Mouse (Mus musculus): ENCODE measurements around the gene Nfic.
A peak's percentile ranks its signal among the peaks of the same experiment; 100 is the strongest.

Nfic gene

DNA sequence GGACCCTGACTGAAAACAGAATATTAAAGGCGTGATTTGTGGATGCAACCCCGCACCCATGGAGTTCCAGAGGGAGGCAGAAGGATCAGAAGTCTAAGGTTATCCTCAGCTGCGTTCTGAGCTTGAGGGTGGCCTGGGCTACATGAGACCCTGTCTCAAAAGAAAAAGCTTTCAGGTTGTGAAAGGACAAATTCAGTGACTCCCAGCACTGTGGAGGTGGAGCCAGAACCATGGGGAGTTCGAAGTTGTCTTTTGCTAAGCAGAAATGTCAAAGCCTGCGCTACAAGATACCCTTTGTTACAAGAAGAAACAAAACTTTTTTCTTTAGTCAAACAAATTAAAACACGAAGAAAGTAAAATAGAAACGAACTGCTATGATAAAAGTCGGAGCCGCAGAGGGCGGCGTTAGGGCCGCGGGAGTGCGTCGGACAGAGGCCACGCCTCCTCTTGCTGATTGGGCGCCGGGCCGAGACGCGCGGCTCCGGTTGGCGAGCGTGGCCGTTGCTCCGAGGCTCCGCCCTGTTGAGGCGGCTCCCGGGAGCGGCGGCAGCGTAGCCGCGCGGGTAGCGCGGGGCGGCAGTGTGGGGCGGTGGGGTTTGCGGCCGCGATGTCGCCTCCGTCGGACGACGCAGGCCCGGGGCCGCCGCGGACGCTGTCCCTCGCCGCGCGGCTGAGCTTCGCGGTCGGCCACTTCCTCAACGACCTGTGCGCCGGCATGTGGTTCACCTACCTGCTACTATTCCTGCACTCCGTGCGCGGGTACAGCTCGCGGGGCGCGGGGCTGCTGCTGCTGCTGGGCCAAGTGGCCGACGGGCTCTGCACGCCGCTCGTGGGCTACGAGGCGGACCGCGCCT is 98.2 kb downstream of the Nfic start, which contains the start of gene Mfsd12:
Gene Mfsd12 (plus strand): TSS at position 501 of the 854 bp plus-strand sequence.
- peak; percentile 60 for DNase-seq (ENCODE audit: low spot score)

GRCm38 (mm10) chr10:81356352-81356990 is 99.0 kb downstream of the Nfic start:
- DNase-seq (ENCODE audit: low spot score): no peak

DNA sequence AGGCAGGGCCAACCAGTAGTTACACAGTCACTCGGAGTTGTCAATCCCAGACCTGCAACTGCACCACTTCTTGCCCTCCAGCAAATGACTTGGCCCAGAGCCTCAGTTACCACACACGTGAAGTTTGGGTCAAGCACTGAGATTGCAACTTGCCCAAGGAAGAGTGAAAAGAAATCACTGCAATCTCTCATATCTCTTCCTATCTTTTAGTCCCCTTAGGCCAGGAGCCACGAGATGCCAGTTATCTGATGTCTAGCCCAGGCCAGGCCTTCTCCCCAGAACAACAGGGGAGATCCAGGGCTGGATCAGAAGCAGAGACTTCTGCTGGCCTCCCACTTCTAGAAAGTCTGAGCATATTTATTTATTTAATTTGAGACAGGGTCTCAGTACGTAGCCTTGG is 99.9 kb downstream of the Nfic start:
- no peak for DNase-seq (ENCODE audit: low spot score)

DNA sequence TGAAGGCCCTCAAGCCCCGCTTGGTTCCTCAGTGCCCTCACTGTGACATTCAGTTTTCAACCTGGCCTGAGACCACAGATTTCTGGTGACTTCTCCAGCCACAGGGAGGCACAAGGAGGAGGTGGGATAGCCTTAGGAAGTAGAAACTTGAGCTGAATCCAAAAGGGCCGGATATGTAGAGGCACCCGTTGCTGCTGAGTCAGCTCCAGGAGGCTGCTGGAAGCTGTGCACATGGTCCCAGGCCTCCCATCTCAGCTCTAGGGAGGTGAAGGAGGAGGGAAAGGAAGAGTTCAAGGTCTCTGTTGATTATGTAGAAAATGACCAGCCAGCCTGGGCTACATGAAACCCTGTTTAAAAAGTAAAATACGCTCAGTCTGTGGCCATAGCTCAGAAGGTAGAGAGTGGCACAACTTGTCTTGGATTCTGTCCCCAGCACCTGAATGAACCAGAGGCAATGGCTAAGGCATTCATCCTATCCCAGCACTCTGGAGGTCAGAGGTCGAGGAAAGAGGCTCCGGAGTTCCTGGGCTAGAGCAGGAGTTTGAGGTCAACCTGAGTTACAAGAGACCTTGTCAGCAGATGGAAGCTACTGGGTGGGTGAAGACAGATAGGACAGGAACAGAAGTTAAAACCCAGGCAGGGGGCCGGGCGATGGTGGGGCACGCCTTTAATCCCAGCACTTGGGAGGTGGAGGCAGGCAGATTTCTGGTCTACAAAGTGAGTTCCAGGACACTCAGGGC is 100.5 kb downstream of the Nfic start:
- DNase-seq (ENCODE audit: low spot score): no peak

- no peak for DNase-seq (ENCODE audit: low spot score)
Observed at GRCm38 (mm10) chr10:81351678-81352291, 103.7 kb downstream of the Nfic start.

GRCm38 (mm10) chr10:81350351-81351063 is 104.9 kb downstream of the Nfic start, which contains the start of gene Hmg20b:
Gene Hmg20b (minus strand): TSS chr10:81350480.
- DNase-seq (ENCODE audit: low spot score): peak; percentile 98

GRCm38 (mm10) chr10:81349961-81350350 is 105.5 kb downstream of the Nfic start:
- no peak for DNase-seq (ENCODE audit: low spot score)

- DNase-seq (ENCODE audit: low spot score): no peak
Observed at GRCm38 (mm10) chr10:81349146-81349545, 106.3 kb downstream of the Nfic start.

DNA sequence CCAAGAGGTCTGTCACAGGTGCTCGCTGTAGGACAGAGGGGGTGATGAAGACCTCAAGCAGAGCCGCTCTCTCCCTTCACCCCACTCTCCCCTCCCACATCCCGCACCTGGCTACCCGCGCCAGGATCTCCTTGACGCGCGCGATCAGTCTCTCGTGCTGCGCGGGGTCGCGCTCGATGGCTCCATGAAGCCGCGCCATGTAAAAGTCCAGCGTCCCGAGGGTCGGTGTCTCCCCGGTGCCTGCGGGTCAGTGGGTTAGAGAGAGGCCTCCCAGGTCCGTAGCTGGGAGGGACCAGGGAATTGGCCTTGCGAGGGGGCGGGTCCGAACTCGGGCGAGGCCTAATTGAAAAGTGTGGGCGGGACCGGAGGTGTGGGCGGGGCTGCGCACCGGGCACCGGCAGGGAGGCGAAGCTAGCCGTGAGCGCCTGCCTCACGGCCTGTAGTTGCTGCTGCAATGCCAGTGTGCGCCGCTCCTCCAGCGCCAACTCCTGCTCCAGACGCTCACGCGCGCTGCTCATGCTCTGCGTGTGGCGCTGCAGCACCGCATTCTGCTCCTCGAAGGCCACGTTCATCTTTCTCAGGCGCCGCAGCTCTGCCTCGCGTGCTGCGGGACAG is 108.9 kb downstream of the Nfic start:
- DNase-seq (ENCODE audit: low spot score): no peak
